Mouse (Mus musculus): Measurements from ENCODE around the gene Gstm3. TPM values are rescaled to one million over a fixed set of nuclear protein-coding genes. Genes with fewer than 3 reads are reported as not detected.

Gstm3 gene
- polyA plus RNA-seq, 2 experiments, result not detected

DNA sequence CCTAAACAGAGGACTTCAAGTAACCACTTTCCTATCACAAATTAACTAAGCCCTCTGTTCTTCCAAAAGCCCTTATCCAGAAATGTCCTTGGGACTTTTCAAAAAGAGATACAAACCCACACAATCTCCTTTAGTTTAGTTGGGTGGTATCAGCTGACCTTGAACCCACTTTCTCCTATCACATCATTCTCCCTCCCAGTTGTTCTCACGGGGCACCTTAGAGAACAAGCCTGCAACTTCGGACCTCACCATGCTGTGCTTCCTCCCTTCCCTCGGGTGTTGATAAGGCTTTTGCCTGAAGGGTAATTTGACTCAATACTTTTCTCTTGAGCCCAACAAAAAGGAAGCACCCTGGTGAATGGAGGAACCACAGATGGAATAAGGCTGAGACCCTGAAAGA lies 33.2 kb downstream of the Gstm3 start:
- H3K9me3 ChIP-seq (ENCODE audit: control insufficient read depth, low read length), result no peaks in the 10 kb centered on the region
- DNase-seq (ENCODE audit: low spot score) (no peak), ATAC-seq (ENCODE audit: low FRiP score, low read depth) (no peak)
- H3K27me3 ChIP-seq (ENCODE audit: control insufficient read depth, insufficient read depth, low read length), result no peaks in the 10 kb centered on the region
- no peak for TF ChIP-seq POLR2A (IDR thresholded peaks at IDR 0.05; ENCODE audit: borderline replicate concordance, extremely low read depth, insufficient read depth, insufficient read length)
- H3K9ac ChIP-seq (ENCODE audit: low read depth, low read length, severe bottlenecking), result no peak overlapping the region
- 58% methylated on average over 3 of the region's 3 CpGs for WGBS
- peaks cover 4% of the 10 kb centered on the region; the same call in 1 of the 2 replicates for H3K4me1 ChIP-seq (ENCODE audit: control insufficient read depth, insufficient read depth, low read length)
- H3K27ac ChIP-seq (replicated peaks; ENCODE audit: low read depth, low read length), result no peak overlapping the region
- no peak overlapping the region for H3K4me3 ChIP-seq (replicated peaks; ENCODE audit: low read length)
- H3K4me2 ChIP-seq (replicated peaks; ENCODE audit: low read depth, low read length, severe bottlenecking), result no peak overlapping the region
- no peaks in the 10 kb centered on the region for H3K36me3 ChIP-seq (ENCODE audit: control insufficient read depth, insufficient read depth, low read length)

DNA sequence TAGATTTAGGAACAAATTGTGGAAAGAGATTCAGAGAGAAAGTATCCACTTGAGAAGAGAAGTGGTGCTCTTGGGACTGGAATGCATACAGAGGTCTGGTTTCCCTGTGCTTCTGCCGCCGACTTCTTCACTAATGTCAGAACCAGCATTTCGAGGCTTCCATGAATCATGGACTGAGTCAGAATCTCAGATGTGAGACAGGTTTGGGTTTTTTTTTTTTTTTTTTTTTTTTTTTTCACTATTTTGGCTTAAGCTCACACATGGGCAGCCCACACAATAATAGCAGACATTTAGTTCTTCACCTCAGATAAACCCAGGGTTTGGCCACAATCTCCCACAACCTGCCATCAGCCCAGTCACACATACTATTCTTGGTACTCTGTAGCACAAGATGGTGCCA lies 33.8 kb downstream of the Gstm3 start:
- Histone ChIP-seq H3K9me3 (ENCODE audit: control insufficient read depth, low read length) (no peaks in the 10 kb centered on the region), H3K4me3 (replicated peaks; ENCODE audit: low read length) (no peak overlapping the region), H3K4me2 (replicated peaks; ENCODE audit: low read depth, low read length, severe bottlenecking) (no peak overlapping the region), H3K36me3 (ENCODE audit: control insufficient read depth, insufficient read depth, low read length) (no peaks in the 10 kb centered on the region), H3K27ac (replicated peaks; ENCODE audit: low read depth, low read length) (no peak overlapping the region), H3K9ac (ENCODE audit: low read depth, low read length, severe bottlenecking) (no peak overlapping the region), H3K4me1 (ENCODE audit: control insufficient read depth, insufficient read depth, low read length) (peaks cover 4% of the 10 kb centered on the region; the same call in 1 of the 2 replicates), H3K27me3 (ENCODE audit: control insufficient read depth, insufficient read depth, low read length) (no peaks in the 10 kb centered on the region)
- no peak for ATAC-seq (ENCODE audit: low FRiP score, low read depth)
- no peak for TF ChIP-seq POLR2A (IDR thresholded peaks at IDR 0.05; ENCODE audit: borderline replicate concordance, extremely low read depth, insufficient read depth, insufficient read length)
- WGBS, result 77% methylated on average over 3 of the region's 3 CpGs
- DNase-seq (ENCODE audit: low spot score), result no peak

DNA sequence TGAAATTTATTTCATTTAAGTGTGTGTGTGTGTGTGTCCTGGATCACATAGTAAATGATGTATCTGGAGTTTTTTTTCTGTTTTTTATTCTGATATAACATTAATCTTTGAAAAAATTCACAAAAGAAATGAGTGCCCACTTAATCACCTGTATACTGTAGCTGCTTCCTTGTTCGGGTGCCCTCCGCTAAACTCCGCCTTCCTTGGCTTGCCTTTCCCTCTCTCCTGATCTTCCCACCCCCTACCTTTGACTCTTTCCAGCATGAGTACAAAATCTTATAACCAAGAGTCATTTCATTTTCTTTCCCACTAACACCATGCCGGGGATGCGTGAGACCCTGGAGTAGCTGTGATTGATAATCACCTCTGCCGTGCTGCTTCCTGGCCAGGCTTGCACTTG lies 37.0 kb downstream of the Gstm3 start:
- H3K4me3 ChIP-seq (replicated peaks; ENCODE audit: low read length), result no peak overlapping the region
- no peak overlapping the region for H3K9ac ChIP-seq (ENCODE audit: low read depth, low read length, severe bottlenecking)
- H3K9me3 ChIP-seq (ENCODE audit: control insufficient read depth, low read length), result no peaks in the 10 kb centered on the region
- no peak for ATAC-seq (ENCODE audit: low FRiP score, low read depth)
- H3K4me1 ChIP-seq (ENCODE audit: control insufficient read depth, insufficient read depth, low read length), result peaks cover 4% of the 10 kb centered on the region; the same call in 1 of the 2 replicates
- WGBS, result 72% methylated on average over 6 of the region's 6 CpGs
- H3K36me3 ChIP-seq (ENCODE audit: control insufficient read depth, insufficient read depth, low read length), result no peaks in the 10 kb centered on the region
- no peaks in the 10 kb centered on the region for H3K27me3 ChIP-seq (ENCODE audit: control insufficient read depth, insufficient read depth, low read length)
- TF ChIP-seq POLR2A (IDR thresholded peaks at IDR 0.05; ENCODE audit: borderline replicate concordance, extremely low read depth, insufficient read depth, insufficient read length), result no peak
- no peak for DNase-seq (ENCODE audit: low spot score)
- no peak overlapping the region for H3K4me2 ChIP-seq (replicated peaks; ENCODE audit: low read depth, low read length, severe bottlenecking)
- H3K27ac ChIP-seq (replicated peaks; ENCODE audit: low read depth, low read length), result no peak overlapping the region

DNA sequence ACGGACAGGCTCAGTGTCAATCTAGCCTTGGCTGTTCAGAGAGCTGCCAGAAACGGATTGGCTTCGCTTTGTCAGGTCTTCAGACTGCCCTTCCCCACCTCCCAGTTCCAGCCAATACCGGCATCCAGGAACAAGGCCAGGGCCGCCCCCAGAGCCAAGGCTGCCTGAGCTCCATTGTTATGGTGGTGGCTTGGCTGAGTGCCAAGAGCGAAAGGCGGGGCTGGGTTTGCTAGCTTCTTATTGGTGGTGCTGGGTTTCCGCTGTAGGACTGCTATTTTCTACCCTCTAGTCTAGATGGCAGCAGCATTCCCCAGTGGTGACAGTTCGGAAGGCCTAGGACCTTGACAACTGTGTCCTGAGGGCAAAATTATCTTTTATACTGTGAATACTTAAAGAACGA lies 37.4 kb downstream of the Gstm3 start, which contains the start of gene Gstm7:
Gstm7 (minus strand) TSS at position 148 of the 400 bp plus-strand sequence.
- 6% methylated on average over 10 of the region's 10 CpGs for WGBS
- TF ChIP-seq POLR2A (IDR thresholded peaks at IDR 0.05; ENCODE audit: borderline replicate concordance, extremely low read depth, insufficient read depth, insufficient read length), result peak; percentile 26; the same call in 1 of the 2 replicates
- ATAC-seq (ENCODE audit: low FRiP score, low read depth), result peak; percentile 94
- Histone ChIP-seq H3K27me3 (ENCODE audit: control insufficient read depth, insufficient read depth, low read length) (no peaks in the 10 kb centered on the region), H3K9ac (ENCODE audit: low read depth, low read length, severe bottlenecking) (no peak within 1 kb of the TSS), H3K4me3 (replicated peaks; ENCODE audit: low read length) (peak within 1 kb of the TSS; percentile 31), H3K27ac (replicated peaks; ENCODE audit: low read depth, low read length) (0 out of 2 replicates have a peak within 1 kb of the TSS, but pooled peaks have one; percentile 19), H3K36me3 (ENCODE audit: control insufficient read depth, insufficient read depth, low read length) (no peaks in the 10 kb centered on the region), H3K9me3 (ENCODE audit: control insufficient read depth, low read length) (no peaks in the 10 kb centered on the region), H3K4me1 (ENCODE audit: control insufficient read depth, insufficient read depth, low read length) (peaks cover 4% of the 10 kb centered on the region; the same call in 1 of the 2 replicates), H3K4me2 (replicated peaks; ENCODE audit: low read depth, low read length, severe bottlenecking) (peak within 1 kb of the TSS; percentile 53)
- DNase-seq (ENCODE audit: low spot score), result peak; percentile 97

DNA sequence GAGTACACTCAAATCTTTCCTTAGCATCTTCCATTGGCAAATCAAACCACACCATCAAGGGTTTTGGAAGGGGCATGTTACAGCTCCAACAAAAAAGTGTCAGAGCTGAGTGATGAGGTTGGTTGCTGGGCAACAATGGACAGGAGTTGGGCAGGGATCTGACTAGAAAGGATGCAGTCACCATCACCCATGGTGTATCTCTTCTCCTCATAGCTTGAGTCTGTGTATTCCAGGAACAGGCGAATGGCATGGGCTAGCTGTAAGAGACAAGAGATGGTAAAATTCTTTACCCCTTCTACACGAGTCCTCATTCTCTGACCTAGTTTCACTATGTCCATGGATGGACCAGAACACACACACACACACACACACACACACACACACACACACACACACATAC lies 37.9 kb downstream of the Gstm3 start:
- no peak for DNase-seq (ENCODE audit: low spot score)
- TF ChIP-seq POLR2A (IDR thresholded peaks at IDR 0.05; ENCODE audit: borderline replicate concordance, extremely low read depth, insufficient read depth, insufficient read length), result no peak
- Histone ChIP-seq H3K27me3 (ENCODE audit: control insufficient read depth, insufficient read depth, low read length) (no peaks in the 10 kb centered on the region), H3K36me3 (ENCODE audit: control insufficient read depth, insufficient read depth, low read length) (no peaks in the 10 kb centered on the region), H3K27ac (replicated peaks; ENCODE audit: low read depth, low read length) (0 out of 2 replicates have a peak overlapping the region, but pooled peaks have one; percentile 19), H3K9ac (ENCODE audit: low read depth, low read length, severe bottlenecking) (no peak overlapping the region), H3K4me2 (replicated peaks; ENCODE audit: low read depth, low read length, severe bottlenecking) (peak overlapping the region; percentile 53), H3K4me1 (ENCODE audit: control insufficient read depth, insufficient read depth, low read length) (peaks cover 4% of the 10 kb centered on the region; the same call in 1 of the 2 replicates), H3K9me3 (ENCODE audit: control insufficient read depth, low read length) (no peaks in the 10 kb centered on the region), H3K4me3 (replicated peaks; ENCODE audit: low read length) (peak overlapping the region; percentile 31)
- WGBS, result 88% methylated on average over 2 of the region's 2 CpGs
- ATAC-seq (ENCODE audit: low FRiP score, low read depth), result no peak
